Mouse (Mus musculus): ENCODE measurements around the gene Gipc1.

GRCm38 (mm10) chr8:83666866-83667234, 14.4 kb downstream of the Gipc1 start:
- TF ChIP-seq CTCF (IDR thresholded peaks at IDR 0.05; ENCODE audit: control insufficient read depth, insufficient read depth, insufficient replicate concordance, low read depth, low read length): no peak
- no peak for TF ChIP-seq POLR2A (IDR thresholded peaks at IDR 0.05; ENCODE audit: control insufficient read depth, low read depth, low read length)
